Mouse (Mus musculus) gonadal fat pad, adult 2 months (tissue): ENCODE measurements at regions not wholly inside any gene's neighbourhood (a gene's known extent, or its start where the extent isn't known, plus 50 kb on each side); places are given as distances from the start of the nearest gene placed in this dataset.
A peak's percentile ranks its signal among the peaks of the same experiment; 100 is the strongest.

Source experiments
- DNase-seq: peaks from one replicate; pipeline ENCODE4 v3.0.0-alpha.2; 2012; ENCODE audit warnings: low read depth

GRCm38 (mm10) chr15:58718282-58718681 lies 170.8 kb upstream of the Gm49356 start:
- no peak for DNase-seq

DNA sequence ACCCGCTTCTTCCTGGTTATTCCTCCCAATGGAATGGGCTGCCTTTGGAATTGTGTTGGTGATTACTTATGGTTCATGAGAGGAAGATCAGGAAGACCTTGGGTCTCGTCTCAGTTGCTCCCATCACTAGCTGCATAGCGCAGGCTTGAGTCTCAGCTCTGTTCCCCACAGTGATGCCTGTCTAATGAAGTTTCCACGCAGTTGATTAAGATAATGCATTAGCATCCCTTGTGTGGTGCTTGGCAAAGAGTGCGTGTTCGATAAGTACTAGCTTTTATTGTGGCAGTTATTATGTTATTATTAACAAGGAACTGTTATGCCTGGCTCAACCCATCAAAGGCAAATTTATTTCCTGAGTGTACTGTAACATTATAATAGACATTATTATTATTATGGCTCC lies 169.7 kb upstream of the Gm49356 start:
- DNase-seq = no peak

GRCm38 (mm10) chr15:58727041-58727440 lies 162.1 kb upstream of the Gm49356 start:
- DNase-seq = no peak

DNA sequence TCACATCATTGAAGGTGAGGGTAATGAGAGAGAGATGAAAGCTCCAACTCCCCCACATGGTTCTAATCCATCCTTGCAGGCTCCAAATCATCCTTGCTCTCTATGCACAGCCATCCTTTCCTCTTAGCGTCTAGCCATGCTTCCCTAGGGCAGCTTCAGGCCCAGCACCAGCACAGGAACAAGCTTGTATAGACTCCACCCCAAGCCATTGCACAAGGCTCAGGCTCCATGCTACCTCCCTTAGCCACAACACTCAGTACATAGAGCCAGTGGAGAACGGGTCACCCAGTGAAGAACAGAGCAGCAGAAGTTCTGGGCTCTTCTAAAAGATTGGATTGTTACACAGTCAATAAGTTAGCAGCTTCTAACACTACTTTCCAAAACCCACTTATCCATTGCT lies 160.8 kb upstream of the Gm49356 start:
- DNase-seq = no peak

DNA sequence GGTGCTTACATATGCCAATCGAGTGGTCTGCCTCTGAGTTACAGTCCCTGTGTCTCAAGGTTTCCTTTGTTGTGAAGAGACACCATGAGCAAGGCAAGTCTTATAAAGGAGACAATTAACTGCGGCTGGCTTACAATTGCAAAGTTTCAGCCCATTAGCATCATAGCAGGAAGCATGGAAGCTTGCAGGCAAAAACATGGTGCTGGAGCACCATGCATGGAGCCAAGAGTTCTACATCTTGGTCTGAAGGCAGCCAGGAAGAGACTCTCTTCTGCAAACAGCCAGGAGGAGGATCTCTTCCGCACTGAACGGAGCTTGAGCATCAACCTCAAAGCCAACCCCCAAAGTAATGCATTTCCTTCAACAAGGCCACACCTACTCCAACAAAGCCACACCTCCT lies 158.2 kb upstream of the Gm49356 start:
- DNase-seq = no peak

DNA sequence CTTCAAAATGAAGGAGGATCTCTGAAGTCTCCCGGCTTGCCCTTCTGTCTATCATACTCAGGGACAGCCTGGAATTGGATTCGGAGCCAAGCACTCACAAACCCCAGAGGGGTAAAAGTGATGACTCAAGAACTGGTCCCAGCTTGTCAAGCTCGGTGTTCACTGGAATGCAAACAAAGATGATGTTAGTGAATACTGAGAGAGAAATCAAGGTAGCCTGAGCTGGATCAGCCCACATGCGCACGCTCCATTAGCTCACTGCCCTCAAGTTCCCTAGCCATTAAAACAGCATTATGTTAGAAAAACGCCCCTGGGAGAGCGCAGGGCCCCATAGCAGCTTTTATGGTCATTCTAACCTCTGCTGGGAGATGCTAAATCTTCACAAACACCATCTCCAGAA lies 157.8 kb upstream of the Gm49356 start:
- DNase-seq = peak; percentile 31

DNA sequence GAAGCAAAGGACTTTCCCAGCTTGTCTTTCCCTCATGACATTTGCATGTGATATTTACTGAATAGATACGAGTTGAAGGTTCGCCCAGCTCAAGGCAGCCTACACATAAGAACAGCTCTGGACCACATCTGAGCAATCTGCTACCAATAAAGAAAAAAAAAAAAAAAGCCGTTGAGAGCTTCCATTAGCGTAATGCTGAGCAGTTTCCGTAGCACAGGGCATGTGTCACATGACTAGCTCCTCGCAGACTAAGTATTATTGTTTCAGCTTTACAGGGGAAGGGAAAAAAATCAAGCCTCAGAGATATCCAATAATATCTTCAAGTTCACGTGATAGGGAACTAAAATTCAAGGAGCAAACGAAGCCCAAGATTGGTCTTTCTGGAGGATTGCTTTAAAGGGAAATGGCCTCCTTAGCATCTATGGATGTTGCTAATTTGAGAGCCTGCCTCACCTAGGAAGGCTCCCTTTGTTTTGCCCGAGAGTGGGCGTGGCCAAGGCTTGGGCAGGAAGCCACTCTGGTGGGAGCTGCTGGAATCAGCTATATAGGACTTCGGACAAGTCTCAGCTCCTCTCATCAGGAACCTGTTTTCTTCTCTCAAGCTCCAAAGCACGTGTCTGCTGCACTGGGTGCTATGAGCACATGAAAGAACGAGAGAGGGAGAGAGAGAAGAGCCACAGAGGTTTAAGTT lies 157.0 kb upstream of the Gm49356 start:
- peak; percentile 20 for DNase-seq
